Mouse (Mus musculus): ENCODE measurements around the gene Tcf7l2.
A peak's percentile ranks its signal among the peaks of the same experiment; 100 is the strongest.

DNA sequence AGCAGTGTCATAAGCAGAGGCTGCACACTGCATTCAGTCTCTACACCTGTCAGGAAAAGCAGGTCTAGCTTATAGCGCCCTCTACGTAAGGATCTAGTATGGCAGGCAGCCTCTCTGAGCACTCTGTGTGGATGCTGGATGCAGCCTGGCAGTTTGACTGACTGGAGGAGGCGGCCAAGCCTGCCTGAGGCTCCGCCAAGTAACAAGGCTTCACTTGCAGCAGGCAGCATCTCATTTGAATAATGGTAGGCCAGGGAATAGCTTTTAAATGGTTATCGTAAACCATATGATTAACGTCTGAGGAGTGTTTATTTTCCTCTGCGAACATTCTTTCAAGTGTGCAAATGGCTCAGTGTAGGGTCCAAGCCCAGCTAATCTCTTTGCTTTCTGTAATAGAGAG, 167.4 kb downstream of the Tcf7l2 start:
- peak; percentile 39; the same call in 1 of the 2 replicates for TF ChIP-seq CTCF (IDR thresholded peaks at IDR 0.05; ENCODE audit: control insufficient read depth, insufficient read depth, insufficient replicate concordance, low read depth, low read length)
- no peak for TF ChIP-seq POLR2A (IDR thresholded peaks at IDR 0.05; ENCODE audit: control insufficient read depth, low read depth, low read length)

Data from testis, adult 2 months (tissue).